Mouse (Mus musculus) stomach, embryonic 16.5 days (tissue): ENCODE data around the gene Bag3. TPM values are rescaled to one million over a fixed set of nuclear protein-coding genes. Genes with fewer than 3 reads are reported as not detected.

Experiments used
- ATAC-seq: fragments of 200-750 bp; cut with Nextera tagmentation; 2 replicates; pipeline ENCODE4 v1.8.0; 2017; ENCODE audit warnings: moderate number of reproducible peaks, moderate TSS enrichment; ENCODE audit not compliant: insufficient read depth, low FRiP score
- H3K27ac ChIP-seq: fragments of 300-500 bp; sonication (generic); 2 replicates; pipeline ENCODE4 v1.5.1; 2014; ENCODE audit warnings: low read length
- H3K27me3 ChIP-seq: fragments of 300-500 bp; sonication (generic); 2 replicates; pipeline ENCODE4 v1.6.1; 2014; ENCODE audit warnings: low read length, control low read depth, mixed read lengths; ENCODE audit not compliant: control insufficient read depth, insufficient read depth
- H3K36me3 ChIP-seq: fragments of 300-500 bp; sonication (generic); 2 replicates; pipeline ENCODE4 v1.6.1; 2014; ENCODE audit warnings: low read length; ENCODE audit not compliant: control insufficient read depth, insufficient read depth
- H3K4me1 ChIP-seq: fragments of 300-500 bp; sonication (generic); 2 replicates; pipeline ENCODE4 v1.6.1; 2014; ENCODE audit warnings: low read length, control low read depth, mixed read lengths; ENCODE audit not compliant: control insufficient read depth, insufficient read depth
- H3K4me2 ChIP-seq: fragments of 300-500 bp; sonication (generic); 2 replicates; pipeline ENCODE4 v1.6.1; 2014; ENCODE audit warnings: low read depth, low read length, mixed read lengths
- H3K4me3 ChIP-seq: fragments of 300-500 bp; sonication (generic); replicated peaks from 2 replicates; pipeline ENCODE4 v1.5.1; 2014; ENCODE audit warnings: mild to moderate bottlenecking, low read length
- H3K9ac ChIP-seq: fragments of 300-500 bp; sonication (generic); 2 replicates; pipeline ENCODE4 v1.6.1; 2014; ENCODE audit warnings: low read length
- H3K9me3 ChIP-seq: fragments of 300-500 bp; sonication (generic); replicated peaks from 2 replicates; pipeline ENCODE4 v1.6.1; 2016; ENCODE audit warnings: low read length, control low read depth; ENCODE audit not compliant: control insufficient read depth
- whole genome bisulfite sequencing: fragments of 180-500 bp; shearing (Covaris S2); extraction: QIAGEN DNeasy Blood & Tissue Kit; methylation state at CpG from one replicate; pipeline ENCODE4 v1.1.7; 2014; 5-methylcytosine and 5-hydroxymethylcytosine counted together
- polyA plus RNA-seq: library from polyadenylated mRNA; unstranded; fragments of >200 nt; fragmentation: Nextera tagmentation; extraction: Ambion mirVana; gene quantifications from 2 replicates; pipeline ENCODE4 v1.2.1, GENCODE M21; 2015

The Bag3 gene
- polyA plus RNA-seq, 1 experiment from 2014 or later = 17.4 TPM

DNA sequence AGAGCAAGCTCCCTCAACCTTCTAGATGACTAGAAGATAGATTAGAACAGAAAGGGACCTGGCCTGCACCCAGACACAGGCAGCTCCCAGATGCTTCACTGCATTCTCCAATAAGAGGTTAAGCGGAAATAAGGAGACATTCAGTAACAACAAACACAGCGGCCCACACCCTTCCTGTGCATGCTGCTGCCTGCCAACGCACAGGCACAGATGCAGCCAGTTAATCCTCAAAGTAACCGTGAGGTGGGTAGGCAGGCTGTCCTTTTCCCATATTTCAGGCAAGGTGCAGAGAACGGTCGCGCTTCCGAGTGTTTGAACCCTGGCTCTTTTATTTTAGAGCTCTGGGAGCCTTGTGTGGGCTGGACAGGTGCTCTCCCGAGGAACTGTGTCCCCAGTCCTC lies 17.8 kb downstream of the Bag3 start:
- H3K9me3 ChIP-seq = no peaks in the 10 kb centered on the region
- peaks cover 6% of the 10 kb centered on the region; the same call in 1 of the 2 replicates for H3K36me3 ChIP-seq
- H3K27me3 ChIP-seq = no peaks in the 10 kb centered on the region
- H3K27ac ChIP-seq = peak overlapping the region; percentile 50
- ATAC-seq = no peak
- no peak overlapping the region for H3K9ac ChIP-seq
- no peak overlapping the region for H3K4me3 ChIP-seq
- 61% methylated on average over 9 of the region's 9 CpGs for WGBS
- H3K4me2 ChIP-seq = no peak overlapping the region
- H3K4me1 ChIP-seq = peaks cover 37% of the 10 kb centered on the region

DNA sequence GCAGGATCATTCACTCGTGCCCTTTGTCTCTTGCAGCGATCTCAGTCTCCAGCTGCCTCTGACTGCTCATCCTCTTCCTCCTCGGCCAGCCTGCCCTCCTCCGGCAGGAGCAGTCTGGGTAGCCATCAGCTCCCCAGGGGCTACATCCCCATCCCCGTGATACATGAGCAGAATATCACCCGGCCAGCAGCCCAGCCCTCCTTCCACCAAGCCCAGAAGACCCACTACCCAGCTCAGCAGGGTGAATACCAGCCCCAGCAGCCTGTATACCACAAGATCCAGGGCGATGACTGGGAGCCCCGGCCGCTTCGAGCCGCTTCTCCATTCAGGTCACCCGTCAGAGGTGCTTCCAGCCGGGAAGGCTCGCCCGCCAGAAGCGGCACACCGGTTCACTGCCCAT lies 18.4 kb downstream of the Bag3 start:
- WGBS = 88% methylated on average over 17 of the region's 17 CpGs
- Histone ChIP-seq H3K36me3 (peaks cover 10% of the 10 kb centered on the region; the same call in 1 of the 2 replicates), H3K27ac (peak overlapping the region; percentile 50; the same call in 1 of the 2 replicates), H3K4me3 (no peak overlapping the region), H3K27me3 (no peaks in the 10 kb centered on the region), H3K9ac (no peak overlapping the region), H3K4me2 (no peak overlapping the region), H3K4me1 (peaks cover 35% of the 10 kb centered on the region), H3K9me3 (no peaks in the 10 kb centered on the region)
- ATAC-seq = no peak

DNA sequence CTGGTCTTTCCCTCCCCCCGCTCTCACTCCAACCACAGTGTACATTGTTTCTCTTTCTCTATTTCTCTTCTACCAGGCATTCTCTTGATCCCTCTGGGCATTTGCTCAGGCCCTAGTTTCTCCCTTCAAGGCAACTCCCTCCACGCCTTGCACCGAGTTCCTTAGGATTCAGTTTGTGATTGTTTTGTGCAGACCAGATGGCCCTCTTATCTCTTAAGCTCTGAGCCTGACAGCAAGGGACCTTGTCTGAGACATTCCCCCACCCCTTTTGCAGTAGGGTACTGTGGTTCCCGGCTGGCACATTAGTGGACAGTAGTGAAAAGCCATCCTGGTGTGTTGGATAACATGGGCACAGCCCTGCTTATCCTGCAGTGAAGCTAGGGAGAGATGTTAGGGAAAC lies 19.1 kb downstream of the Bag3 start:
- no peak overlapping the region for H3K27ac ChIP-seq
- no peaks in the 10 kb centered on the region for H3K9me3 ChIP-seq
- H3K27me3 ChIP-seq = no peaks in the 10 kb centered on the region
- H3K4me2 ChIP-seq = no peak overlapping the region
- H3K4me1 ChIP-seq = peaks cover 32% of the 10 kb centered on the region
- H3K9ac ChIP-seq = no peak overlapping the region
- peaks cover 14% of the 10 kb centered on the region; the same call in 1 of the 2 replicates for H3K36me3 ChIP-seq
- WGBS = 49% methylated on average over 4 of the region's 4 CpGs
- ATAC-seq = no peak
- H3K4me3 ChIP-seq = no peak overlapping the region

DNA sequence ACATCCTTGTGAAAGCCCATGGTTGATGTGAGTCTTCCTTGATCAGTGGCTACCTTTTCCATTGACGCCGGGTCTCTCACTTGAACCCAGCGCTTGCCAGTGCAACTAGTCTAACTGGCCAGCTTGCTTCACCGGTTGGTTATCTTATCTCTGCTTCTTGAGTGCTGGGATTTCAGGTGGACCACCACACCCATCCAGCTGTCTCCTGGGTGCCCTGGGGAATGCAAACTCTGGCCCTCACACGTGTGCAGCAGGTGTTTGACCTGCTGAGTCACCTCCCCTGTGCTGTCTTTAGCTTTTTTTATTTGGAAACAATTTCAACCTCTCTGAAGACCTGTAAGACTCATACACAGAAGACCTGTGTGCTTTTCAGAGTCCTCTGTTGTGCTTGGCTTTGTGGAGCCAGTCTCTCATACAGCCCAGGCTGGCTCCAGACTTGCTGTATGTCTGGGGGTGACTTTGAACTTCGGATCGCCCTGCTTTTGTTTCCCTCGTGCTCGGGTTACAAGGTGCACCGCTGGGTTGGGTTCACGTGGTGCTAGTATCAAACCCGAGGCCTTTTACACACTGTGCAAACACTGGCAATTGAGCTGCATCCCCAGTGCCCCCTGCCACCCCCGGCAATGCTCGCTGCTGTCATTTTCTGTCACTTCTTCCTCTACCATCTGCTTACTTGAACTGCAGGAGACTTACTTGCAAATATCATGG lies 19.9 kb downstream of the Bag3 start:
- no peak overlapping the region for H3K4me2 ChIP-seq
- peak; percentile 66; the same call in 1 of the 2 replicates for ATAC-seq
- H3K27ac ChIP-seq = peak overlapping the region; percentile 19; the same call in 1 of the 2 replicates
- no peaks in the 10 kb centered on the region for H3K9me3 ChIP-seq
- H3K36me3 ChIP-seq = peaks cover 22% of the 10 kb centered on the region
- 66% methylated on average over 14 of the region's 14 CpGs for WGBS
- no peak overlapping the region for H3K4me3 ChIP-seq
- no peaks in the 10 kb centered on the region for H3K27me3 ChIP-seq
- H3K9ac ChIP-seq = no peak overlapping the region
- H3K4me1 ChIP-seq = peaks cover 24% of the 10 kb centered on the region

DNA sequence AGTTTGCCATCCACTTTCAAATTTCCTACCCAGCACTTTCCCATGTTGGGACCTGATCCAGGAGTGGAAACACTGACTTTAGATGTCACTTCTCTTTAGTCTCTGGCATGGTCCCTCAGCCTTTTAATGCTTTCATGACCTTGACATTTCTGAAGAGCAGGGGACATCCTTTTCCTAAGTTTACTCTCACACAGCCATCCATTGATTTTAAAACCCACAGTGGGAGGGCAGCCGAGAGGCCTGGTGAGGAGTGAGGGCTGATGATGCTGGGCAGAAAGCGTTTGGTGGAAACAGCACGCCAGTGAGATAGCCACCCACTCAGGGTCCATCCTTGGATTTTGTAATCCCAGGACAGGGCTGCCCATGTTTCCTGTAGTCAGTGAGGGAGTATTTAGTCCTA lies 20.5 kb downstream of the Bag3 start:
- no peak overlapping the region for H3K9ac ChIP-seq
- H3K36me3 ChIP-seq = peaks cover 23% of the 10 kb centered on the region
- 82% methylated on average over 3 of the region's 3 CpGs for WGBS

DNA sequence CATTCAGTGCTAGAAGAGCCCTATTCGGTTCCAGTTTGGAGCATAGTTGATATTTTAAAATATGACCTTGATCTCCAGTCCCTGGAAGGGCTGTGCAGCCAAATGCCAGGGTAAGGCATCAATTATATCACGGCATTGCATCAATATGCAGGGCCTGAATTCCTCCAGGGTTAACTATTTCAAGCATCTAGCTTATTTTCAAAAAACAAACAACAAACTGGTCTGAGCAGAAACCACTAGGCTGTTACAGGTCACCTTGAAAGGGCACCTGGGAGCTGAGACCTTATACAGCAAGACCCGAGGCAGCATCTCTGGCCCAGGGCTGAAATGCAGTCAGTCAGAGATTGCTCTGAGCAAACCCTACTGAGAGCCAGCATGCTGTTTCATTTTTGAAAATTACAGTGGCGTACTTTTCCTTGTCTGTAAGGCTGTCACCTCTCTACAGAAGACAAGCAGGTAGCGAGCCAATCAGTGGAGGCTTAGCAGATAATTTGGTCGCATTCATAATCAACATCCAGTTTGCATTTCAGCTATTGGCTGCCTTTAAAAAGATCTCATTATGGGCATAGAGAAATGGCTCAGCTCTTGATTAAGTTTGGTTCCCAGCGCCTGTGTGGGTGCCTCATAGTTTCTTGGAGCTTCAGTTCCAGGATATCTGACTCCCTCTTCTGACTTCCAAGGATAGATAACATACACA lies 21.3 kb downstream of the Bag3 start:
- Histone ChIP-seq H3K27me3 (no peaks in the 10 kb centered on the region), H3K4me1 (peaks cover 18% of the 10 kb centered on the region; the same call in 1 of the 2 replicates), H3K27ac (no peak overlapping the region), H3K4me3 (no peak overlapping the region), H3K36me3 (peaks cover 23% of the 10 kb centered on the region), H3K9ac (no peak overlapping the region), H3K4me2 (no peak overlapping the region), H3K9me3 (no peaks in the 10 kb centered on the region)
- WGBS = 87% methylated on average over 7 of the region's 7 CpGs
- ATAC-seq = no peak

More for the DNA sequence above, 20.5 kb downstream of the Bag3 start:
- ATAC-seq = no peak
- H3K4me2 ChIP-seq = no peak overlapping the region
- no peak overlapping the region for H3K4me3 ChIP-seq
- H3K27me3 ChIP-seq = no peaks in the 10 kb centered on the region
- peaks cover 18% of the 10 kb centered on the region; the same call in 1 of the 2 replicates for H3K4me1 ChIP-seq
- H3K9me3 ChIP-seq = no peaks in the 10 kb centered on the region
- no peak overlapping the region for H3K27ac ChIP-seq

DNA sequence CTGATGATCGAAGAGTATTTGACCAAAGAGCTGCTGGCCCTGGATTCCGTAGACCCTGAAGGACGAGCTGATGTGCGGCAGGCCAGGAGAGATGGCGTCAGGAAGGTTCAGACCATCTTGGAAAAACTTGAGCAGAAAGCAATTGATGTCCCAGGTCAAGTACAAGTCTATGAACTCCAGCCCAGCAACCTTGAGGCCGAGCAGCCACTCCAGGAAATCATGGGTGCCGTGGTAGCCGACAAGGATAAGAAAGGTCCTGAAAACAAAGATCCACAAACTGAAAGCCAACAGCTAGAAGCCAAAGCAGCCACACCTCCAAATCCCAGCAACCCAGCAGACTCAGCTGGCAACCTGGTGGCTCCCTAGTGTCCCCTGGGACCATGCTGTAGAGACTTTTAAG lies 22.6 kb downstream of the Bag3 start:
- no peak for ATAC-seq
- no peak overlapping the region for H3K4me3 ChIP-seq
- H3K27ac ChIP-seq = no peak overlapping the region
- H3K9ac ChIP-seq = no peak overlapping the region
- 96% methylated on average over 8 of the region's 8 CpGs for WGBS
- peaks cover 23% of the 10 kb centered on the region for H3K36me3 ChIP-seq
- peaks cover 19% of the 10 kb centered on the region; the same call in 1 of the 2 replicates for H3K4me1 ChIP-seq
- H3K4me2 ChIP-seq = no peak overlapping the region
- H3K9me3 ChIP-seq = no peaks in the 10 kb centered on the region
- H3K27me3 ChIP-seq = no peaks in the 10 kb centered on the region

DNA sequence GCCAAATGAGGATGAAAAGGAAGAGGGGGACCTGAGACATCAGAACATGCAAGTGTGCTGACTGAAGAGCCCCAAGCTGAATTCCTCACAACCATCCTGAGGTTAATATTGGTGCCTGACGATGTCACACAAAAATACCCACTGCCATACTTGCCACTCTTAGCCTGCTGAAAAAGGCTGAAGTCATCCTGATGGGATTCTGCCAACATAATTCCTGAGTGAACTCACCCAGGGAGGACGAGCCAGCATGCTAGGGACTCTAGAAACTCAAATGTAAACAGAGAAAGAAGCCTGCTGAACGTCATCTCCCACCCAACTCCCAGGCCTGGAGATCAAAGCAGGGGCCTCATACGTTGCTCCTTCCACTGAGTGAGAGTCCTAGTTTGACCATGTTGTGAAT lies 25.7 kb downstream of the Bag3 start:
- H3K9me3 ChIP-seq = no peaks in the 10 kb centered on the region
- peaks cover 23% of the 10 kb centered on the region for H3K36me3 ChIP-seq
- H3K9ac ChIP-seq = no peak overlapping the region
- peak overlapping the region; percentile 21; the same call in 1 of the 2 replicates for H3K27ac ChIP-seq
- 20% methylated on average over 4 of the region's 4 CpGs for WGBS
- no peak overlapping the region for H3K4me2 ChIP-seq
- H3K27me3 ChIP-seq = no peaks in the 10 kb centered on the region
- H3K4me1 ChIP-seq = peaks cover 18% of the 10 kb centered on the region
- ATAC-seq = peak; percentile 77; the same call in 1 of the 2 replicates
- no peak overlapping the region for H3K4me3 ChIP-seq
